Mouse (Mus musculus) gastrocnemius, adult 2 months (tissue): ENCODE measurements around the gene Dlg5. TPM values are rescaled to one million over a fixed set of nuclear protein-coding genes. Genes with fewer than 3 reads are reported as not detected.

Experiments
- DNase-seq: peaks from one replicate; pipeline ENCODE4 v3.0.0; 2022
- H3K27ac ChIP-seq: fragments of 200-600 bp; 2 replicates; pipeline ENCODE4 v1.8.1; 2022; ENCODE audit warnings: mild to moderate bottlenecking
- H3K4me3 ChIP-seq: fragments of 200-600 bp; 2 replicates; pipeline ENCODE4 v1.8.1; 2022; ENCODE audit warnings: mild to moderate bottlenecking, moderate library complexity
- CTCF ChIP-seq: fragments of 200-600 bp; IDR thresholded peaks from 2 replicates; pipeline ENCODE4 v1.8.1; 2022; ENCODE audit warnings: antibody characterized with exemption, mild to moderate bottlenecking, moderate library complexity
- intact Hi-C: fragments of 180-260 bp; cut with DNase I; formaldehyde crosslinking; loops from one replicate; pipeline ENCODE4 v1.15.1; 2025
- total RNA-seq, 2 experiments: library from RNA; stranded (reverse); gene quantifications; 2 replicates each; pipeline ENCODE4 v1.2.3; 2021

The Dlg5 gene
- total RNA-seq, 2 experiments from 2014 or later = 5.5 to 7.8 TPM

- no peak for TF ChIP-seq CTCF
- DNase-seq = peak; percentile 77
- H3K4me3 ChIP-seq = no peak overlapping the region
- peak overlapping the region; percentile 51; the same call in 1 of the 2 replicates for H3K27ac ChIP-seq
- intact Hi-C loops = no loop called here
These were observed 19.4 kb downstream of the Dlg5 start for GRCm38 (mm10) chr14:24226344-24226743.

- DNase-seq = peak; percentile 40
- TF ChIP-seq CTCF = no peak
- Histone ChIP-seq H3K4me3 (no peak overlapping the region), H3K27ac (no peak overlapping the region)
- intact Hi-C loops = no loop called here
These were observed 23.0 kb downstream of the Dlg5 start for GRCm38 (mm10) chr14:24222759-24223158.

GRCm38 (mm10) chr14:24222273-24222672, 23.4 kb downstream of the Dlg5 start:
- no peak for DNase-seq
- Histone ChIP-seq H3K4me3 (no peak overlapping the region), H3K27ac (no peak overlapping the region)
- intact Hi-C loops = no loop called here
- no peak for TF ChIP-seq CTCF

- intact Hi-C loops = no loop called here
- TF ChIP-seq CTCF = no peak
- H3K27ac ChIP-seq = no peak overlapping the region
- no peak for DNase-seq
- H3K4me3 ChIP-seq = no peak overlapping the region
These were observed 28.4 kb downstream of the Dlg5 start for GRCm38 (mm10) chr14:24217362-24217722.

- intact Hi-C loops = no loop called here
- Histone ChIP-seq H3K27ac (no peak overlapping the region), H3K4me3 (no peak overlapping the region)
- no peak for TF ChIP-seq CTCF
- DNase-seq = no peak
These were observed 28.9 kb downstream of the Dlg5 start for GRCm38 (mm10) chr14:24216678-24217361.

- intact Hi-C loops = no loop called here
These were observed 29.7 kb downstream of the Dlg5 start for GRCm38 (mm10) chr14:24216064-24216463.

GRCm38 (mm10) chr14:24214436-24214835, 31.3 kb downstream of the Dlg5 start:
- Histone ChIP-seq H3K27ac (no peak overlapping the region), H3K4me3 (no peak overlapping the region)
- no peak for TF ChIP-seq CTCF
- no peak for DNase-seq
- intact Hi-C loops = no loop called here

More at GRCm38 (mm10) chr14:24216064-24216463, 29.7 kb downstream of the Dlg5 start:
- no peak for DNase-seq
- Histone ChIP-seq H3K27ac (no peak overlapping the region), H3K4me3 (no peak overlapping the region)
- TF ChIP-seq CTCF = no peak

- DNase-seq = no peak
- intact Hi-C loops = no loop called here
- TF ChIP-seq CTCF = no peak
- peak overlapping the region; percentile 16; the same call in 1 of the 2 replicates for H3K27ac ChIP-seq
- H3K4me3 ChIP-seq = no peak overlapping the region
These were observed 32.4 kb downstream of the Dlg5 start for GRCm38 (mm10) chr14:24213336-24213735.

- no peak for TF ChIP-seq CTCF
- intact Hi-C loops = no loop called here
- no peak for DNase-seq
- H3K27ac ChIP-seq = peak overlapping the region; percentile 16; the same call in 1 of the 2 replicates
- H3K4me3 ChIP-seq = no peak overlapping the region
These were observed 32.9 kb downstream of the Dlg5 start for GRCm38 (mm10) chr14:24212861-24213260.

GRCm38 (mm10) chr14:24207360-24207752, 38.4 kb downstream of the Dlg5 start:
- H3K4me3 ChIP-seq = no peak overlapping the region
- no peak for DNase-seq
- TF ChIP-seq CTCF = no peak
- intact Hi-C loops = no loop called here
- no peak overlapping the region for H3K27ac ChIP-seq

- intact Hi-C loops = no loop called here
- Histone ChIP-seq H3K27ac (no peak overlapping the region), H3K4me3 (no peak overlapping the region)
- no peak for TF ChIP-seq CTCF
- no peak for DNase-seq
These were observed 38.9 kb downstream of the Dlg5 start for GRCm38 (mm10) chr14:24206736-24207359.

- DNase-seq = no peak
- Histone ChIP-seq H3K27ac (no peak overlapping the region), H3K4me3 (no peak overlapping the region)
- no peak for TF ChIP-seq CTCF
- intact Hi-C loops = no loop called here
These were observed 39.4 kb downstream of the Dlg5 start for GRCm38 (mm10) chr14:24206314-24206713.

GRCm38 (mm10) chr14:24205281-24205871, 40.3 kb downstream of the Dlg5 start:
- no peak overlapping the region for H3K4me3 ChIP-seq
- no peak overlapping the region for H3K27ac ChIP-seq
- intact Hi-C loops = no loop called here
- TF ChIP-seq CTCF = no peak
- no peak for DNase-seq
